ENCODE assay signal across 11 mouse cellular contexts in the genomic region with DNA sequence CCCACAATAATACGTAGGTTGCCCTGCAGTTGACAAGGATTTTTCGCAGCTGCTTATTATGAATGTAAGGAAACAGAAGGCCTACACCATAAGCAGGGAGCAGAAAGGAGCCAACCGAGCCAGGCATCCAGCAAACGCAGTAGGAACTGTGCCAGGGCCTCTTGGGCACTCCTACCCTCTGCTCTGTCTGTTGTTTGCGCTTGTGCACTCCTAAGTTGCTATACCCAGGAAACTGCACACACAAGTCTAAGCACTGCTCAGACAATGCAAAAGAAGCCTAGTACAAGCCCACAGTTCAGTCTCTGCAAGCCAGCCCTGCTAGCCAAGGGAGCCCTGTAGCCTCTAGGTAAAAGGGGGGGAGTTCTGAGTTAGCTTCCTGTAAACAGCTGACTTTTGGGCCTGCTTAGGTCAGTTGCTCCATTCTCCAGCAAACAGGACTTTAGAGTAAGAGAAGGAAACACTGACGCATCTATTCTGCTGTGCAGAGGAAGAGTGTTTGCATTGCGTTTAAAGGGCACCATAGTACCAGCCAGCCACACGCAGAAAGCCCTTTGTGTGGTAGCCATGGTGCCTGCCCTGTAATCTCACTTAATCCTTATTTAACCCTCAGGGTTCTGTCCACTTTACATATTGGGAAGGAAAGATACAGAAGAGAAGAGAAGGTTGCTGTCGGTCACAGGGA. TPM values are rescaled to one million over a fixed set of nuclear protein-coding genes. Genes with fewer than 3 reads are reported as not detected.
DNase-seq lines count a peak whose midpoint lies in the region; ATAC-seq and TF ChIP-seq lines count a peak whose summit lies in the region.
"Had no signal": no experiment of that assay in that cellular context is flagged by ENCODE, and none has a peak within 500 bp of the region (broad histone marks: within the 10 kb centered on the region; RNA-seq: fewer than 3 reads in every experiment).

No protein-coding gene starts in this region.

- H3K4me2 ChIP-seq in hindbrain, embryonic 13.5 days: no peak overlapping the region
- no peak overlapping the region for H3K4me2 ChIP-seq in midbrain, embryonic 16.5 days (ENCODE audit: low read length)
- H3K4me2 ChIP-seq: heart, embryonic 13.5 days had no signal

- no peaks in the 10 kb centered on the region for H3K36me3 ChIP-seq in hindbrain, embryonic 13.5 days
- no peaks in the 10 kb centered on the region for H3K36me3 ChIP-seq in midbrain, embryonic 16.5 days (ENCODE audit: control insufficient read depth, insufficient read depth, low read length)
- H3K36me3 ChIP-seq: heart, embryonic 13.5 days had no signal

- no peaks in the 10 kb centered on the region for H3K27me3 ChIP-seq in hindbrain, embryonic 13.5 days
- H3K27me3 ChIP-seq in midbrain, embryonic 16.5 days (ENCODE audit: control insufficient read depth, insufficient read depth, low read depth, low read length): no peaks in the 10 kb centered on the region
- H3K27me3 ChIP-seq: CH12.LX; heart, embryonic 13.5 days had no signal

- TF ChIP-seq CTCF in layer of hippocampus, adult 2 months (conservative IDR thresholded peaks at IDR 0.05): no peak

- H3K27ac ChIP-seq in layer of hippocampus, adult 2 months: 0 out of 2 replicates have a peak overlapping the region, but pooled peaks have one; percentile 28
- H3K27ac ChIP-seq in hindbrain, embryonic 13.5 days: peak overlapping the region; percentile 61
- peak overlapping the region; percentile 30; the same call in 1 of the 2 replicates for H3K27ac ChIP-seq in midbrain, embryonic 16.5 days (ENCODE audit: low read length)
- H3K27ac ChIP-seq: heart, embryonic 13.5 days; liver, embryonic 14.5 days had no signal

- H3K4me3 ChIP-seq in layer of hippocampus, adult 2 months: no peak overlapping the region
- H3K4me3 ChIP-seq in hindbrain, embryonic 13.5 days: no peak overlapping the region
- H3K4me3 ChIP-seq in midbrain, embryonic 16.5 days (ENCODE audit: low read depth, low read length): no peak overlapping the region
- H3K4me3 ChIP-seq: heart, embryonic 13.5 days had no signal

- H3K9me3 ChIP-seq in hindbrain, embryonic 13.5 days: no peaks in the 10 kb centered on the region
- H3K9me3 ChIP-seq in midbrain, embryonic 16.5 days (replicated peaks; ENCODE audit: control insufficient read depth, low read length, poor library complexity, severe bottlenecking): no peaks in the 10 kb centered on the region
- H3K9me3 ChIP-seq: heart, embryonic 13.5 days had no signal

- WGBS in hindbrain, embryonic 13.5 days: 41% methylated on average over 9 of the region's 9 CpGs
- WGBS in midbrain, embryonic 16.5 days: 28% methylated on average over 9 of the region's 9 CpGs

- peaks cover 23% of the 10 kb centered on the region; the same call in 1 of the 2 replicates for H3K4me1 ChIP-seq in hindbrain, embryonic 13.5 days (replicated peaks)
- H3K4me1 ChIP-seq in midbrain, embryonic 16.5 days (ENCODE audit: control insufficient read depth, insufficient read depth, low read length): peaks cover 12% of the 10 kb centered on the region

- no peak for DNase-seq in layer of hippocampus, adult 2 months (ENCODE audit: low spot score in 2 of 2)
- no peak for DNase-seq in layer of hippocampus, adult 18-20 months (ENCODE audit: low spot score in 2 of 2)
- DNase-seq in cerebellum, adult 9-11 months: peak; percentile 62
- no peak for DNase-seq in adrenal gland, adult 18-20 months (ENCODE audit: low spot score in 2 of 2)
- DNase-seq in kidney, postnatal 36 days: no peak
- no peak for DNase-seq in gastrocnemius, postnatal 10 days

- H3K9ac ChIP-seq in hindbrain, embryonic 13.5 days: no peak overlapping the region
- H3K9ac ChIP-seq in midbrain, embryonic 16.5 days (ENCODE audit: low read depth, low read length): no peak overlapping the region
- H3K9ac ChIP-seq: heart, embryonic 13.5 days had no signal

- peak; percentile 59 for ATAC-seq in hindbrain, embryonic 13.5 days (ENCODE audit: low FRiP score)
- peak; percentile 63; the same call in 1 of the 2 replicates for ATAC-seq in midbrain, embryonic 16.5 days

RNA-seq across cellular contexts. Expression of a gene that starts 43.5 kb away (rescaled TPM):
- 100 to 1,000 TPM; 476 to 506 TPM for total RNA-seq in layer of hippocampus, adult 2 months (2021)
- total RNA-seq in layer of hippocampus, adult 18-20 months (2021): 100 to 1,000 TPM; 518 to 527 TPM
- 44.2 and 50.4 TPM in 2 replicates for polyA plus RNA-seq in hindbrain, embryonic 13.5 days (2015; fragmentation: Nextera tagmentation; extraction: Ambion mirVana)
- polyA plus RNA-seq in midbrain, embryonic 16.5 days (2015; fragmentation: Nextera tagmentation; extraction: Ambion mirVana): 58.4 and 61.3 TPM in 2 replicates
- total RNA-seq in adrenal gland, adult 18-20 months (2021): 100 to 1,000 TPM; 737 to 778 TPM
- total RNA-seq in gastrocnemius, postnatal 10 days (2021): 10 to 100 TPM; 71.2 to 86.4 TPM

Comparison
In these comparisons a context has a peak if more than half of its experiments do, and no peak if none do; other contexts are left out.
1. RNA of a gene that starts 43.5 kb away (total RNA-seq): 737 to 778 TPM in adrenal gland, adult 18-20 months, 518 to 527 TPM in layer of hippocampus, adult 18-20 months and 476 to 506 TPM in layer of hippocampus, adult 2 months; 71.2 to 86.4 TPM in gastrocnemius, postnatal 10 days; every median in the first group is over 4 times any median in the second.
2. Peak in every context shown above with its lines, with median percentiles within 50 percentile points of each other: H3K27ac ChIP-seq.